16 mouse cellular contexts compared by ENCODE assay signal in the genomic region with DNA sequence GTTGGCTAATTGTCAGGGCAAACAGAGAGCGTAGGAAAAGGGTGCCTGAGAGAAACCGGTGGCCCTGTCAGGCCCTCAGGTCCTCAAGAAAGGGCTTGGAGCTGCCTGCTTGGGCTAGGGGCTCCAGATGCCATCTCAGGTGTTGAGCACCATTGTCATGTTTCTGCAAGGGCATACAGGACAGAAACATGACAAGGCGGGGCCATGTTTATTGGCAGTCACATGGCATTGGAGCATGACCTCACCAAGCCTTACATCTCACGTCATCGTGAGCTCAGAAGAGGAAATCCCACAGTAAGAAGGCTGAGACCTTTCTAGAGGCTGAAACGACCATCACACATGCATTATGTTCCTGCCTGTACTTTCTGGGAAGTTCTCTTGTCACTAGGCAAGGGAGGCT.
"Had no signal": no experiment of that assay in that cellular context is flagged by ENCODE, and none has a peak within 500 bp of the region (broad histone marks: within the 10 kb centered on the region; RNA-seq: fewer than 3 reads in every experiment).

No protein-coding gene starts in this region.

- H3K27me3 ChIP-seq: neural tube, embryonic 13.5 days; neural tube, embryonic 15.5 days; stomach, embryonic 15.5 days had no signal

- H3K27ac ChIP-seq: neural tube, embryonic 13.5 days; neural tube, embryonic 15.5 days; stomach, embryonic 15.5 days; stomach, postnatal 0 days had no signal

- DNase-seq: retina, postnatal 1 day; right cerebral cortex, adult 18-20 months; right cerebral cortex, postnatal 14 days; right cerebral cortex, postnatal 25 days; right cerebral cortex, postnatal 4 days; spleen, adult 18-20 months; thymus, adult 18-20 months; thymus, adult 2 months; thymus, postnatal 14 days; thymus, postnatal 25 days; thymus, postnatal 36 days; thymus, postnatal 4 days had no signal

- H3K4me3 ChIP-seq: neural tube, embryonic 13.5 days; neural tube, embryonic 15.5 days; stomach, embryonic 15.5 days had no signal

- H3K9me3 ChIP-seq: neural tube, embryonic 15.5 days; stomach, embryonic 15.5 days had no signal

- H3K36me3 ChIP-seq: neural tube, embryonic 13.5 days; neural tube, embryonic 15.5 days; stomach, embryonic 15.5 days had no signal

- H3K4me1 ChIP-seq: neural tube, embryonic 13.5 days; neural tube, embryonic 15.5 days; stomach, embryonic 15.5 days had no signal
